Mouse (Mus musculus): ENCODE measurements around the gene Fgfr2.
"Not testable (repeated sequence)": the region's sequence is repeated elsewhere in the genome, so short reads cannot be mapped to it uniquely, and the experiment has no call there.

The Fgfr2 gene

DNA sequence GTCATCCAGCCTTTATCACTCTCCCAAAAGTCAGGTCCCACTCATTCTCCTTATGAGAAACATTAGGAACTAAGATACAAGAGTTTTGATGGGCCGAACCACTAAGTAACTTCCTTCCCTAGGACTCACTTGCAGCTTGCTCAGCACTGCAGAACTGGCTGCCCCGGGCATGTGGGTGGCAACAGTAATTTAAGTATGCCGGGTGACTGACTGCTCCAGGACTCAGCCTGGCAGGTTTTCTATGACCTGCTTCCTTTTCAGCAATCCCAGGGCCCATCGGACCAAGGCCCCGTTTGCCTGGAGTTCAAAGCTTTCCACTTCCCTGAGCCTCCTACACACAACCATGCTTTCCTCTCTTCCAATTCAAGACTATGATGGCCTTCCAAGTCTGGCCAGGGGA is 566.6 kb downstream of the Fgfr2 start:
- no peak for DNase-seq

- DNase-seq: no peak
These were observed 567.2 kb downstream of the Fgfr2 start for GRCm38 (mm10) chr7:132555911-132556310.

DNA sequence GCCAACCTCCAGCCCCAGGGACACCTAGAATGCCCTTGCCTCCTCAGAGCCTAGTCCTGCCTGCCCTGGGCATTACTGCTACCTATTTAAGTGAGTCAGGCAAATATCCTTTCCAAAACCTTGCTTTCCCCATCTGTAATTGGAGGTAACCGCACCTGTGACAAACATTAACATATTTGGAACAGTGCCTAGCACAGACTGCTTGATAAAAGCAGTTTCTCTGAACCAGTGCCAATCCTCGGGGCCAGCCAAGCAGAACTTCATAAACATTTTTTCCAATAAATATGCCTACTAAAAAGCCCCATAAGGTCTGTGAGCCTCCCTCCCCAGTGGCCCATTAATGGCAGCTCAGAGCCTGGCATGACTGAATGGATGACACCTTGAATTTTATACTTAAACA is 569.1 kb downstream of the Fgfr2 start:
- DNase-seq: peak; percentile 17

DNA sequence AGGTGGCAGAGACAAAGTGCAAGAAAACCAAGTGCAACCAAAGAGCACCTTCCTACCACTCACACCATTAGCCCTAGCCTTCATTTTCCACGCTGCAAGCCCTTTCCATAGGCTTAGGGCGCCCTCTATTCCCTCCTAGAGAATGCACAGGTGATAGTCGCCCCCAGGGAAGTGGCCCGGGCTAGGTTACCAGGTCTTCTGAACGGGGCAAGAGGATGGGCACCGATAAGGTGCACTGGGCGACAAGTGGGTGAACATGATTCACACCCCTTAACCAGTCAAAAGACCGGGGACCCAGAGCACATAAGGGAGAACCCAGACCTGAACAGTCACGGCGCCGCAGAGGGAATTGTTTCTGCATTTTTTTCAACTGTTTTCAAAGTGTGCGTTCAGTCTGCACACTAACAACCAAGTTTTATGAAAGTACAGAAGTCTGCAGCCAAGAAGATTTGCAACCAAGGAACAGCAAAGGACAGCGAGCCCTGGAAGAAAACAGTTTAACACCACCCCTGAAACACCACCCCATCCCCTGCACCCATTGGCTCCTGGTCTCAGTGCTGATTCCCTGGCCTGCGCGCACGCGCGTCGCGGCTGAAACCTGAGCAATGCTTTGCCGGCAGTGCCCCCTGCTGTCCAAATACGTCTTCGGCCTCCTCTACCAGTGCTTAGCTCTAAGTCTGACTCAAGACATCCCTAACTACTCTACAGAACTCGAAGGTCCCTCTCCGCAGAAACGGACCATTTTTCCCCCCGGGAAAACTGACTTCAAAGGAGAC is 571.6 kb downstream of the Fgfr2 start:
- peak; percentile 97 for DNase-seq

- DNase-seq: no peak
These were observed 576.0 kb downstream of the Fgfr2 start for GRCm38 (mm10) chr7:132547126-132547525.

DNA sequence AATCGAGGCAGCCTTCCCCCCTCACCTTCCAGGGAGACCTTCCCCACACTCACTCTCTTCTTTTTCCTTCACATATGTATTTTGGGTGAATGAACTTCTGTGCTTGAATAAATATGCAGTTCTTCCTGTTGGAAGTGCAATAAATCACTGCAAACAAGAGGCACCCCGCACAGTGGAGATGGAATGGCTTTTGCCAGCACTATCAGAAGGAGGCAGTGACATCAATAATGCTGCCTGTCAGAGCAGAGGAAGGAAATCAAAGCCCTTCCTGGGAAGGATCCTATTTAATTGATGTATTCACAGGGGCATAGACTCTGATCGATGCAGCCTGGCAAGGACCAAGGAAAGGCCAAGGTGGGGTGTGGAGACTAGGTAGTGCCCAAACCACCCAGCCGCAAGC is 580.7 kb downstream of the Fgfr2 start:
- no peak for DNase-seq

DNA sequence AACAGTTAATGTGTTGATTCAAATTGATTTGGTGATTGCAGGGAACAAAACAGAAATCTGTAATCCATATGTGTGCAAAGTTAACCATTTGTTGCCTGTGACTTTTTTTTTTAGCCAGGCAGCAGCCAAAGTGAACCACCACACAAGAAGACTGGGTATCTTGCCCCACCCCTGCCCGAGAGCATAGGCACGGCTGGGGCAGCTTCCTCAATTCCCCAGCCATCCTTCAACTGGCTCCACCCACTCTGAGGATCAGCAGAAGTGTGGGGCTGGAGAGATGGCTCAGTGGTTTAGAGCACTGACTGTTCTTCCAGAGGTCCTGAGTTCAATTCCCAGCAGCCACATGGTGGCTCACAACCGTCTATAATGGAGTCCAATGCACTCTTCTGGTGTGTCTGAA is 581.6 kb downstream of the Fgfr2 start:
- no peak for DNase-seq

DNA sequence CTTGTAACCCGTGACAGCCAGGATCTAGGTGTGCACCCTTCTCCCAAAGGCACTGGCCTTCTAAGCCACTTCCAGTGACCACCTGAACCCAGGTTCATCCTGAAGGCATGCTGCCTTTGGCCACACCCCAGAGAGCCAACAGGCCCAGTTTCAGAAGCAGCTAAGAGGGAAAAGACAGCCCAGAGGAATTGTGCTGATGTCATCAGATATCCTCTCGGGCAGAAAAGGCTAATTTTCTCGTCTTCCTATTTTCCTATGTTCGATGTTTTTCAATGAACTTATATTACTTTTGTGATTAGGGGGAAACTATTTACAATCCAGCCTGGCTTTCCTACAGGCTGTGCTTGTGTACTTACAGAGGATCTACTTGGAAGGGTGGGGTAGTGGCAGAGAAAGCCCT is 582.6 kb downstream of the Fgfr2 start:
- DNase-seq: no peak

GRCm38 (mm10) chr7:132529206-132529605 is 593.9 kb downstream of the Fgfr2 start:
- no peak for DNase-seq

DNA sequence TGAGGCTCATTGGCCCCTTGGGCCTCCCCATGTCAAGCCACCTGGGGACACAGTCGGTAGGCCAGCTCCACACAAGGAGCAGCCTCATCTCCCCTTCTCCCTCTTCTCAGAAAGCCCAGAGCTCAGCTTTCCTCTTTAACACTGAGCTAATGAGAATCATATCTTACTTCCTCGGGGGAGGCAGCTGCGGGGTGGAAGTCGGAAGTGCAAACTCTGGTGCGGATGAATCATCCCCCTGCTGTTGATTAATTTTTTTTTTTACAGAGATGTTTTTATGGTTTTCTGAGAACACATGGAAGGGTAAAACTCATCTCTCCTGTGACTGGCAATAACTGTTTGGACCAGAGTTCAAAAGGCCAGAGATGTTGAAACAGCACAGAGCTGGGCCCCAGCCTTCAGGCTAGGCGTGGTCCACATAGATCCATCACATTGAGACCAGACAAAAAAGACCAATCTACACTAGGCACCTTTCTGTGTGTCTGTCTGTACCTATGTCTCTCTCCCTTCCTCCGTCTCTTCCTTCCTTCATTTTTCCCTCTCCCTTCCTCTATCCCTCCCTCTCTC is 609.6 kb downstream of the Fgfr2 start:
- no peak for DNase-seq

- no peak for DNase-seq
These were observed 614.0 kb downstream of the Fgfr2 start for GRCm38 (mm10) chr7:132509110-132509509.

DNA sequence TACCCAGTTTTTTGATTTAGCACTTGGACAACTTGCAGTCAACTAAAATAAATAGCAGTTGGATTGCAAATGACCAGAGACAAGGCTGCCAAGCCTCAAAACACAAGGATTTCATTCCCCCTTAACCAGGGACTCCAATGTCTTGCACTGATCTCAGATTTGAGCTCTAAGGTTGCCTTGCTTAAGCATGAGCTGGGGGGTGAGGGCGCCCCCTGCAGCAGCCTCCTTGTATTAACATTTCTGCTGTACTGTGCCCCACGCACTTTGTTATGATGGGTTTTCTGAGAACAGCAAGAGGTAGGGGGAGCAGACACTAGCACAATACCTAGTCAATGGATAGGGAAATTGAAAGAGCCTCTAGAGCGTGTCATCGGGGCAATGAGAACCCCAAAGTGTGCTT is 615.8 kb downstream of the Fgfr2 start:
- DNase-seq: no peak

GRCm38 (mm10) chr7:132506226-132506625 is 616.9 kb downstream of the Fgfr2 start:
- no peak for DNase-seq

GRCm38 (mm10) chr7:132502445-132502844 is 620.7 kb downstream of the Fgfr2 start:
- DNase-seq: not testable (repeated sequence)

DNA sequence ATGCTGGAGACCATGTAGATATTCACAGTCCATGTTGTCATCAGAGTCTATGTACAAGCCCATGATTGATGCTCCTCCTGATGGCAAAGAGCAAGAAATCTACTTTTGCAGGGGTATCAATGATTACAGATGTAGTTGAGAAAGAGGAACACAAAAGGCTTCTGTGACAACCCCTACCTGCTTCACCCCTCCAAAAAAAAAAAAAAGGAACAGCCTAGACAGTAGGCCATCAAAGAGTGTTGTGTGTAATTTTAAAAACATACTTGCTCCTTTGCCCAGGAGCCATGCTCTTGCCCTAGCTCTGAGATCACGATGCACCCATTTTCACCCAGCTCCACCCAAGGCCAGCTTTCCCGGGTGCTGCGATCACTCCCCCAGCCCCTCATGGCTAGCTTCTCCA is 626.0 kb downstream of the Fgfr2 start:
- no peak for DNase-seq

GRCm38 (mm10) chr7:132494263-132494662 is 628.9 kb downstream of the Fgfr2 start:
- no peak for DNase-seq

GRCm38 (mm10) chr7:132493632-132494031 is 629.5 kb downstream of the Fgfr2 start:
- no peak for DNase-seq

DNA sequence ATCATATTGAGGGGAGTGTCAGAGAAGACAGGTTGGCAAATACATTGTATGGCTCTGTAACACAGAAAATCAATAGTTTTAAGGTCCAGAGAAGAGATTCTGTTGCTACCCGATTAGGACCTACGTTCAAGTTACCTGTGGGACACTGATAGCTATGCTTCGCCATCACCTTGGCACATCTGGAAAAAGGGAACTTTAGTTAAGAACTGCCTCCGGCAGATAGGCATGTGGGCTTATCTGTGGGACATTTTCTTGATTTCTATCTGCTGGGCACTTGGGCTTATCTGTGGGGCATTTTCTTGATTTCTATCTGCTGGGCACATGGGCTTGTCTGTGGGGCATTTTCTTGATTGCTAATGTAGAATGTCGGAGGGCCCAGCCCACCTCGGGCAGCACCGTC is 631.2 kb downstream of the Fgfr2 start:
- DNase-seq: no peak

- DNase-seq: no peak
These were observed 635.8 kb downstream of the Fgfr2 start for GRCm38 (mm10) chr7:132487361-132487760.

- DNase-seq: no peak
These were observed 636.6 kb downstream of the Fgfr2 start for GRCm38 (mm10) chr7:132486403-132487178.

DNA sequence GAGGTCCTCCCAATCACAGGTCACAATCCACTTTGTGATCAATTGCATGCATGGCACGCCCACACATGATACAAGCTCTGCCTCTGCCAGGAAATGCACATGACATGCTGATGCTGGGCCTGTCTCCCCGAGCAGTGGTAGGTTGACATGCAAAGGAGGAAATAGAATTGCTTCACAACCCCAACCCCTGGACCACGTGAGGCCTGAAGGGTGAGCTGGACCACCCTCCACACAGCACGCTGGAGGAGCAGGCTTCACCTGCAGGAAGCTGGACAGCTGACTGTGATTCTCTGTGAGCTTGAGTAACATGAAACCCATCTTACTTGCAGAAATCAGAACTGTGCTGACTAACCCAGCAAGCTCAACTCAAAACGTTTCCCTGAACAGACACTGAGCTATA is 638.7 kb downstream of the Fgfr2 start:
- no peak for DNase-seq

GRCm38 (mm10) chr7:132480696-132481306 is 642.3 kb downstream of the Fgfr2 start:
- DNase-seq: no peak

DNA sequence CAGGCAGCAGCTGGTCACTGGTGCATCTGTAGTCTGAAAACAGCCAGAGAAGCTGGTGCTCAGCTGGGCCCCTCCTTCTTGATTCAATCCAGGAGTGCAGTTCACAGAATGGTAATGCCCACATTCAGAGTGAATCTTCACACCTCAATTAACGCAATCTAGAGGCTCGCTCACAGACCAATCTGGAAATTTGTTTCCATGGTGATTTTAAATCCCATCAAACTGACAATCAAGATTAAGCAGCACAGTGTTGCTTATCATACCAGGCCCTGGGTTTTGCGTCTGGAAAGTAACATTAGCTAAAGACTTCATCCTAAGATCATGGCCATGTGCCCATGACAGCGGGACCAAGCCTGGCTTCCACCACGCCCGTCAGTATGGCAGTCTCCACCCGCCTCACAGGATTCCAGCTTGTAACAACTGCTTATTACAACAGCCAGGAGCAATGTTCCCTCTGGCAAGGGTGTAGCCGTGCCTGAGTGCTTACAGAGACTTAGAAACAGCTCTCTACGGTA is 644.8 kb downstream of the Fgfr2 start:
- DNase-seq: no peak

Data from lung, postnatal 10 days (tissue).